17 mouse cellular contexts compared by ENCODE assay signal in genomic region chr3:148842533-148842932, GRCm38 (mm10).
DNase-seq lines count a peak whose midpoint lies in the region; TF ChIP-seq lines count a peak whose summit lies in the region.
"Had no signal": no experiment of that assay in that cellular context is flagged by ENCODE, and none has a peak within 500 bp of the region (broad histone marks: within the 10 kb centered on the region; RNA-seq: fewer than 3 reads in every experiment).

No protein-coding gene starts in this region.

- intact Hi-C loops in gastrocnemius, adult 2 months (cut with DNase I): loop anchor here (5.0 kb wide), 1 partner anchor 145 kb away; no protein-coding TSS in a partner anchor

- no peak for DNase-seq in gastrocnemius, adult 2 months
- no peak for DNase-seq in gastrocnemius, postnatal 4 days (ENCODE audit: low spot score in 2 of 2)
- peak; percentile 15 for DNase-seq in layer of hippocampus, adult 2 months (ENCODE audit: low spot score in 2 of 2)
- DNase-seq in layer of hippocampus, postnatal 10 days (ENCODE audit: low spot score in 2 of 2): no peak
- DNase-seq in right cerebral cortex, adult 2 months (ENCODE audit: low spot score in 2 of 2): peak; percentile 48 to 53
- no peak for DNase-seq in right cerebral cortex, postnatal 14 days
- no peak for DNase-seq in cerebellum, postnatal 4 days (ENCODE audit: low spot score in 2 of 2)
- DNase-seq: B cell, adult 2 months; cerebellum, adult 11-12 months; cerebellum, postnatal 36 days; heart, postnatal 14 days; liver; lung, embryonic 14.5 days; spleen, adult 18-20 months; thymus, postnatal 14 days had no signal

- H3K27ac ChIP-seq in gastrocnemius, adult 2 months: peak overlapping the region; percentile 24; the same call in 1 of the 2 replicates
- no peak overlapping the region for H3K27ac ChIP-seq in layer of hippocampus, adult 2 months
- H3K27ac ChIP-seq: neural tube, embryonic 12.5 days; stomach, embryonic 15.5 days had no signal

- H3K4me3 ChIP-seq in gastrocnemius, adult 2 months: no peak overlapping the region
- no peak overlapping the region for H3K4me3 ChIP-seq in layer of hippocampus, adult 2 months
- H3K4me3 ChIP-seq: neural tube, embryonic 12.5 days; stomach, embryonic 15.5 days had no signal

- no peak for TF ChIP-seq CTCF in gastrocnemius, adult 2 months (IDR thresholded peaks at IDR 0.05)
- TF ChIP-seq CTCF in layer of hippocampus, adult 2 months (conservative IDR thresholded peaks at IDR 0.05): no peak

Comparison
In these comparisons a context has a peak if more than half of its experiments do, and no peak if none do; other contexts are left out.
1. DNase-seq: peak in layer of hippocampus, adult 2 months (2 of 2) and right cerebral cortex, adult 2 months (2 of 2); none in gastrocnemius, adult 2 months (single experiment), gastrocnemius, postnatal 4 days (0 of 2), layer of hippocampus, postnatal 10 days (0 of 2), right cerebral cortex, postnatal 14 days (single experiment) and cerebellum, postnatal 4 days (0 of 2).